Mouse (Mus musculus) hindbrain, embryonic 10.5 days (tissue): Measurements from ENCODE around the gene Krtdap. TPM values are rescaled to one million over a fixed set of nuclear protein-coding genes. Genes with fewer than 3 reads are reported as not detected.
A peak's percentile ranks its signal among the peaks of the same experiment; 100 is the strongest.
"Not testable (repeated sequence)": the region's sequence is repeated elsewhere in the genome, so short reads cannot be mapped to it uniquely, and the experiment has no call there.

ENCODE experiments used
- DNase-seq: peaks from one replicate; pipeline ENCODE4 v3.0.0-alpha.2; 2017; ENCODE audit warnings: low spot score
- H3K27ac ChIP-seq: fragments of 300-500 bp; sonication (generic); 2 replicates; pipeline ENCODE4 v1.5.1; 2016; ENCODE audit warnings: mild to moderate bottlenecking, moderate library complexity
- H3K27me3 ChIP-seq: fragments of 300-500 bp; sonication (generic); 2 replicates; pipeline ENCODE4 v1.6.1; 2016; ENCODE audit warnings: mild to moderate bottlenecking; ENCODE audit not compliant: poor library complexity, insufficient read depth, severe bottlenecking
- H3K36me3 ChIP-seq: fragments of 300-500 bp; sonication (generic); 2 replicates; pipeline ENCODE4 v1.6.1; 2016; ENCODE audit warnings: mild to moderate bottlenecking, moderate library complexity
- H3K4me1 ChIP-seq: fragments of 300-500 bp; sonication (generic); replicated peaks from 2 replicates; pipeline ENCODE4 v1.6.1; 2016; ENCODE audit warnings: mild to moderate bottlenecking
- H3K4me3 ChIP-seq: fragments of 300-500 bp; sonication (generic); 2 replicates; pipeline ENCODE4 v1.5.1; 2016; ENCODE audit warnings: mild to moderate bottlenecking, moderate library complexity
- H3K9me3 ChIP-seq: fragments of 300-500 bp; sonication (generic); 2 replicates; pipeline ENCODE4 v1.6.1; 2016; ENCODE audit warnings: mild to moderate bottlenecking, moderate library complexity
- WGBS: fragments of 180-500 bp; shearing (Covaris S2); methylation state at CpG from one replicate; pipeline ENCODE4 v1.1.7; 2016; 5-methylcytosine and 5-hydroxymethylcytosine counted together
- polyA plus RNA-seq: library from polyadenylated mRNA; unstranded; fragments of >200 nt; fragmentation: Nextera tagmentation; extraction: Ambion mirVana; gene quantifications from 2 replicates; pipeline ENCODE4 v1.2.1, GENCODE M21; 2016

The Krtdap gene
- not detected in 2 replicates for polyA plus RNA-seq

DNA sequence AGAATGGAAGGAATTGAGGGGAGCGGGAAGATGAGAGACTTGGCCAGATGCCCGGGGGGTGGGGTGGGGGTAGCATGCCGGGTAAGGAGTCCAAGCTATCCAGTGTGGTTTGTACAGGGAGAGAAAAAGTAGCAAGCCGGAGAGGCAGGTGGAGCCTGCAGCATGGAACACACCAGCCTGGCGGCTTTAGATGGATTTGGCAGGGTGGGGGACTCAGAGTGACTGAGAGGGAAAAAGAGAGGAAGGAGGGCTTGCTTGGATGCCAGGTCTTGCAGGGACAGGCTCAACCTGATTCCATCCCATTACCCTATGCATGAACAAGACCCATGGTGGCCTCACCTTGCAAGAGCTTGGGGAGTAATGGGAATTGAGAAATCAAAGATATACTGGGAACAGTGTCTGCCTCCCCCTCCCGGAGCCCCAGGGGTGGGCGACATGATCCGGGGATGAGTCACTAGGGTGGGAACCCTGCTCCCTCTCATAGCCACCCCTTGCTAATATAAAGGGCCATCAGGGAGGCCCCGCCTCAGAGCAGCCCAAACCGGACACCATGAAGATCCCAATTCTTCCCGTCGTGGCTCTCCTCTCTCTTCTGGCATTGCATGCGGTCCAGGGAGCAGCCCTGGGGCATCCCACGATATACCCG lies at the start of gene Krtdap:
TSS of gene Krtdap (plus strand) at position 520 of the 646 bp plus-strand sequence.
- Histone ChIP-seq H3K36me3 (no peaks in the 10 kb centered on the region), H3K4me3 (no peak within 1 kb of the TSS), H3K27ac (no peak within 1 kb of the TSS), H3K4me1 (0 out of 2 replicates have a peak, but pooled peaks cover 2% of the 10 kb centered on the region), H3K9me3 (no peaks in the 10 kb centered on the region), H3K27me3 (no peaks in the 10 kb centered on the region)
- DNase-seq = no peak
- WGBS = 51% methylated on average over 15 of the region's 15 CpGs

DNA sequence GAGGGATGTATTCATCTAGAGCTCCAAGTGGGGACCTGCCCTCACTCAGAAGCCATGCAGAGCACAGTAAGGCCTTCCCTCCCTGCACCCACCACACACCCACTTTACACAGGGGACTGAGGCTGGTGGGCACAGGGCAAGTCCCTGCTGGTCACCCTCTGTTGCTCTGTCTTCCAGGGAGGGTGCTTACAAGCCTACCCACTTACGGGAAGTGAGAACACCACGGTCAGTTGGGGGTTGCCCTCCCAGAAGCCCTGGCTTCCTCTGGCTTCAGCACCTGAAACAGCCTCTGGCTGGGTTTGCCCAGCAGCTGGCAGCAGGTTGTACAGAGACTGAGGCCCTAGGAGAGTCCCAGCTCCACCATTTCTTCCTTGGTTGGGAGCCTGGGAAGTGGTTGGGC lies 45.1 kb upstream of the Krtdap start:
- not testable (repeated sequence) for H3K4me3 ChIP-seq, DNase-seq, H3K9me3 ChIP-seq, H3K4me1 ChIP-seq, H3K27me3 ChIP-seq, H3K27ac ChIP-seq
- 81% methylated on average over 2 of the region's 2 CpGs for WGBS
- H3K36me3 ChIP-seq = peaks cover 27% of the 10 kb centered on the region

DNA sequence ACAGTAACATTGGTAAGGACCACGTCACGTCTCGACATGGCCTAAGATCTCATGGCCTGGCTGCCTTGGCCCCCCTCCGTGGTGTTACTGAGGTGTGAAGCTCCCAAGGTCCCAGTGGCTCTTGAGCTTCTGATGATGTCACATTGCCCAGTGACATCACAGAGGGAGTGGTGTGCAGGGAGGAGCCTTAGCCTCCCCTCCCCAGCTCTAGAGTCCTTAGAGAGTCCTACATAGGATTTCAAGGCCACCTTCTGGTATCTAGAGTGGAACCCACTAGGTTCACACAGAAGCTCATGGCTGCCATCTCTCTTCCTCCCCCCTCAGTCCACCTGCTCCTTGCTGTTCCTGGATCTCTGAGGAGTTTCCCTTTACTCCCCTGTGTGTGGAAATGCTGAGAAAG lies 44.1 kb upstream of the Krtdap start, which contains the start of gene Gapdhs:
TSS of gene Gapdhs (minus strand) at position 65 of the 400 bp plus-strand sequence.
- WGBS = 91% methylated on average over 4 of the region's 4 CpGs
- not testable (repeated sequence) for H3K27ac ChIP-seq, DNase-seq, H3K9me3 ChIP-seq, H3K4me3 ChIP-seq, H3K27me3 ChIP-seq, H3K4me1 ChIP-seq
- H3K36me3 ChIP-seq = peaks cover 23% of the 10 kb centered on the region

DNA sequence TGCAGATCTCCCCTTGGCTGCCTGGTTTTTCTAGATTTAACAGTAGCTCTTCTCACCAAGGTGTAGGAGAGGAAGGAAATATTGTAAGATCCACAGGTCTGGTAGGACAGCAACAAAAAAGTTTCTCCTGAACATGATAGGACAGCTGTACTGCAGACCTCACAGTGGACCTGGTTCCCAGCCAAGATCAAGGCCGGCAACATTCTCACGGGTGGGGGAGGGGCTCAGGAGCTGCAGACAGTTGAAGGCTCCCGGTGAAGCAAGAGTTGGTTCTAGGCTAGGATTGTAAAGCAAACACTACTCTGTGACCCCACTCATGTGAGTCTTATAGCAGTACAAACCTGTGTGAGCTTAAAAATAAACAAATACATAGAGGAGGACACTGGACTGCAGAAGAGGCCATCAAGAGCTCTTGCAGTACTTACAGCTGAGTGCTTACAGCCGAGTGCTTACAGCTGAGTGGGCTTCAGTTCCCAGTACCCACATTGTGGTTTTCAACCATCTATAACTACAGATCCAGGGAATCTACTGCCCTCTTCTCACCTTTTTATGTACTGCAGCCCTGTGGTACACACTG lies 43.6 kb upstream of the Krtdap start:
- Histone ChIP-seq H3K4me1 (no peaks in the 10 kb centered on the region), H3K27ac (no peak overlapping the region), H3K4me3 (no peak overlapping the region), H3K9me3 (no peaks in the 10 kb centered on the region), H3K27me3 (no peaks in the 10 kb centered on the region), H3K36me3 (peaks cover 23% of the 10 kb centered on the region)
- DNase-seq = no peak
- 58% methylated on average over 4 of the region's 4 CpGs for WGBS

DNA sequence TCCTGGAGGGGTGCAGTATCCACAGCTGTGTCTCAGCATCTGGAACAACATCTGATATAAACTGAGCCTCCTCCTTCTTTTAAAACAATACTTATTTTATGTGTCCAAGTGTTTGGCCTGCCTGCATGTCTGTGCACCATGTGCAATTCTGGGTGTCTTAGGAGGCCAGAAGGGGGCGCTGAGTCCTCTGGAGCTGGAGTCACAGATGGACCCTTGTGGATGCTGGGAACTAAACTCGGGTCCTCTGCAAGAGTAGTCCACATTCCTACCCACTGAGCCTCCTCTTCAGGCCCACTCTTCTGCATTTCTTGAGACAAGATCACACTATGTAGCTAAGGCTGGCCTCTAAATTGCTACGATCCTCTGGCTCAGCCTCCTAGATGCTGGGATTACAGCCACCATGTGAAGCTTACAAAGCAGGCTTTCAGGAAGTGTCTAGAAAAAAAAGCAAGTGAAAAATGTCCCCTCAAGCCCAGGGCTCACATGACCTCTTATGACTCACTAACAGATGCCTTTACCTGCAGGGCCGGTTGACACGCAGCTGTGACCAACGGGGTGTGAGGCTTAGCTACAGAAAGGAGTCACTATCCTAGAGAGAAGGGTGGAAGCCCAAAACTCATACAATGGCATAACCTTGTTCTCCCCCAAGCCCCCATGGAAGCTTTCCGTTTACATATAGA lies 40.0 kb upstream of the Krtdap start:
- Histone ChIP-seq H3K4me1 (no peaks in the 10 kb centered on the region), H3K4me3 (no peak overlapping the region), H3K27ac (no peak overlapping the region), H3K9me3 (no peaks in the 10 kb centered on the region), H3K27me3 (no peaks in the 10 kb centered on the region), H3K36me3 (peaks cover 16% of the 10 kb centered on the region)
- WGBS = 84% methylated on average over 7 of the region's 7 CpGs
- DNase-seq = no peak

DNA sequence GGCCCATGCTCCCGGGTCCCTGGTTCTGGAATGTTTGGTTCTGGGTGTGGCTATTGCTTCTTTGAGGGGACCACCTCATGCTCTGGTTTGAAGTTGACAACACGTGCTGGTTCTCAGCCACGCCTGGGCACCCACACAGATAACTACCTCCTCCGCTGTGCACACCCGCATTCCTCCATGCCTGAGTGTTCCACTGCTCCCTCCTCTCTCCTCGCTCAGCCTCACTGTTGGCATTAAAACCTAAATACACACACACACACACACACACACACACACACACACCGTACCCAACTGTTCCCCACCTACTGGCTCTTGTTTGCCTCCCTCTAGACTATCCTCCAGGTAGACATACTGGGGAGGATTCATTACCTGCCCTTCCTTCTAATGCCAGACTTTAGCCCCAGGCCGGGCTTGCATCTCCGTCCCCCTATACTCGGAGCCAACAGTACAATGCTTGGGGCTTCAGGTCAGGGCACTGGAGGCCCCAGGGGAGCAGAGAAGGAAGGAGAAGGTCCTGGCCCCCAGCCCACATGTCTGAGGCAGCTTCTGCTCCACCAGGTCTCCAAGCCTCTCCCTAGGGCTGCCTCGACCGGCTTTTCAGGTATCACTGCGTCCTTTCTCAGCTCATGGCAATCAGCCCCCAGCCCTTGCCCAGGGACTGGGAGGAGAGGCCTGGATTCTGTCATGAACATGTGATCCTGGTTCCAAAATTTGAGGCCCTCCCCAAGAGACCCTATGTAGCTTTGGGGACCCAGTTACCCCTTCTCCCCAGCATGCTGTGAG lies 37.7 kb upstream of the Krtdap start:
- Histone ChIP-seq H3K27me3 (no peaks in the 10 kb centered on the region), H3K27ac (0 out of 2 replicates have a peak overlapping the region, but pooled peaks have one; percentile 29), H3K9me3 (peaks cover 12% of the 10 kb centered on the region), H3K4me3 (no peak overlapping the region), H3K4me1 (no peaks in the 10 kb centered on the region), H3K36me3 (peaks cover 23% of the 10 kb centered on the region)
- 85% methylated on average over 13 of the region's 13 CpGs for WGBS
- no peak for DNase-seq

DNA sequence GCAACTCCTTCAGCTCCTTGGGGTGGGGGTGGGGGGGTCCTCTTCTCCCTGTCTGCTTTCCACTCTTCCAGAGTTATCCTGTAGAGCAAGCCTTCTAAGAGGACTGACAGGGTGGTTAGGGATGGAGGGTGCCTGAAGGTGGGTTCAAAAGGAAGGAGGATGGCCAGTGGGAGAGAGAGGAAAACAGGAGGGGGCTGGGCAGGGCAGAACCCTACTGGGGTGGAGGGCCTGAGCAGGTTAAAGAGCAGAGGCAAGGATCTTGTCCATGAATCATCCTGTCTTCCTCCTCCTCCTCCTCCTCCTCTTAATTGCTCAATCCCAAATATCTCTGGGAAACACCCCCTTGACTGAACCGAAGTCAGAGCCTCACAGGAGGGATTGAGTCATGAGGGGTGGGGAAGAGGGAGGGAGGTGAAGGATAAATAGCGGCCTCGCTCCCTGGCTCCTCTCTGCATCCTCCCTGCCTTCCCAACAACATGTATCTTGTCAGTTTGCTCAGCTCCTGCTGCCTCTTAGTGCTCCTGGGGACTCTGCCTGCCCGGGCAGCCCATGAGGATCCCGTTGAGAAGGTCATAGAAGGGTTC lies 36.5 kb upstream of the Krtdap start, which contains the start of gene Sbsn:
TSS of gene Sbsn (plus strand) at position 386 of the 584 bp plus-strand sequence.
- 67% methylated on average over 5 of the region's 5 CpGs for WGBS
- DNase-seq = no peak
- no peak within 1 kb of the TSS for H3K4me3 ChIP-seq
- H3K4me1 ChIP-seq = no peaks in the 10 kb centered on the region
- no peak within 1 kb of the TSS for H3K27ac ChIP-seq
- H3K36me3 ChIP-seq = peaks cover 35% of the 10 kb centered on the region
- H3K27me3 ChIP-seq = no peaks in the 10 kb centered on the region
- H3K9me3 ChIP-seq = peaks cover 14% of the 10 kb centered on the region

DNA sequence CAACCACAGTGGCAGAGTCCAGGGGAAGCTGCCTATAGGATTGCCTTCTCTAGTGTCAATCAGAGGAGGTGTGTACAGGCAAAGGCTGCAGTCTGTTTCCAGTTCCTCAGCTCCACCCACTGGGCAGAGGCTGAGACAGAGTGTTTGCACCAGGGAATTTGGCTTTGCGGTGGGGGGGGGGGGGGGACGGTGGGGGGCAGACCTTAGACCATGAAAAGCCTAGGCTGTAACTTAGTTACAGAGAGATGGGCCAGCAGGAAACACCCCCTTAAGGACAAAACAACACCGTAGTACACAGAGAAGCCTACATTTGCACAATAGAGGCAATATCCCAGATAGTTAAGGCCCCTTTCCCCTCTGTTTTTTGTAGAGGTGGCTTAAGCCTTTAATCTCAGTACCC lies 30.7 kb upstream of the Krtdap start:
- Histone ChIP-seq H3K9me3 (peaks cover 14% of the 10 kb centered on the region), H3K27ac (no peak overlapping the region), H3K27me3 (no peaks in the 10 kb centered on the region), H3K36me3 (peaks cover 25% of the 10 kb centered on the region), H3K4me1 (no peaks in the 10 kb centered on the region; the same call in 1 of the 2 replicates), H3K4me3 (no peak overlapping the region)
- WGBS = 65% methylated on average over 3 of the region's 3 CpGs
- no peak for DNase-seq

DNA sequence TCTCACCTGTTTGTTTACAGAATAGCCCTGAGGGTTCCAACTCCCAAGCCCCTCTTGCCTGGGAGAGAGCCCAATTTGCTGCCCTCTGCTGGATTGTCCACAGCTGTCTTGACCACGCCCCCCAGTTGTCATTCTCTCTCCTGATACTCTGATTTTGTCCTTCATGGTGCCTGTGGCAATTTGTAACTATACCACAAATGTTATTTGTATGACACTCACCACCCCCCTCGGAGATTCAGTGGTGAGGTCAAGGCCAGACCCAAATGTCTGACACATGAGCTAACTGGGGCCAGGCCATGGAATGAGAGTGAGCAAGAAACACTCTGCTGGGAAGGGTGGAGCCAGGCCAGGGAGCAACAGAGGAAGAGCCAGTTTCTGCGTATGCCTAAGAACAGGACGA lies 28.8 kb upstream of the Krtdap start:
- 34% methylated on average over 4 of the region's 4 CpGs for WGBS
- Histone ChIP-seq H3K27ac (no peak overlapping the region), H3K4me1 (no peaks in the 10 kb centered on the region; the same call in 1 of the 2 replicates), H3K4me3 (no peak overlapping the region), H3K27me3 (no peaks in the 10 kb centered on the region), H3K36me3 (peaks cover 25% of the 10 kb centered on the region), H3K9me3 (peaks cover 14% of the 10 kb centered on the region)
- DNase-seq = peak; percentile 30

DNA sequence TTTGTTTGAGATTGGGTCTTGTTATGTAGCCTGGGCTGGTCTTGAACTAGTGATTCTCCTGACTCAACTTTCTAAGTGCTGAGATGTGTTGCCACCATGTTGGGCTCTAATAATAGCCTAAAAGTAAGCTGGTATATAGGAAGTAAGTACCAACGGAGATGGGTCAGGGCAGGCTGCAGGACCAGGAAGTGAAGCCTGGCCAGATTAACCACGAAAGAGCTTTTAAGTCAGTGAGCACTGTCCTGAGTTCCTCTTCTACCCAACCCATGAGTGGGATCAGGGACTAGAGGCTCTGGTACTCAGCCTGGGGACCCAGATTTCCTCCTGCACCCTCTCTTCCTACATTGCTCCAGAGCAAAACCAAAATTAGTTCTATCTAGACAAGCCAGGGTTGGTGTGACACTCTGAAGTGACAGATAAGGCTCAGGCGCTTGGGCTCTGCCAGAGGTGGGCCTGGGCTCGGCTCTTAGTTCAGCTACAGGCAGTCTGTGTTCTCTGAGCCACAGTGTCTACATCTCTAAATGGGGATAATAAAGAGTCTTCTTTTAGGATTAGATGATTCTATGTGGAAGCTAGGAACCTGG lies 25.8 kb upstream of the Krtdap start:
- WGBS = 76% methylated on average over 4 of the region's 4 CpGs
- H3K27ac ChIP-seq = no peak overlapping the region
- no peak overlapping the region for H3K4me3 ChIP-seq
- H3K4me1 ChIP-seq = peaks cover 9% of the 10 kb centered on the region
- H3K9me3 ChIP-seq = no peaks in the 10 kb centered on the region
- DNase-seq = no peak
- no peaks in the 10 kb centered on the region for H3K36me3 ChIP-seq
- no peaks in the 10 kb centered on the region for H3K27me3 ChIP-seq

DNA sequence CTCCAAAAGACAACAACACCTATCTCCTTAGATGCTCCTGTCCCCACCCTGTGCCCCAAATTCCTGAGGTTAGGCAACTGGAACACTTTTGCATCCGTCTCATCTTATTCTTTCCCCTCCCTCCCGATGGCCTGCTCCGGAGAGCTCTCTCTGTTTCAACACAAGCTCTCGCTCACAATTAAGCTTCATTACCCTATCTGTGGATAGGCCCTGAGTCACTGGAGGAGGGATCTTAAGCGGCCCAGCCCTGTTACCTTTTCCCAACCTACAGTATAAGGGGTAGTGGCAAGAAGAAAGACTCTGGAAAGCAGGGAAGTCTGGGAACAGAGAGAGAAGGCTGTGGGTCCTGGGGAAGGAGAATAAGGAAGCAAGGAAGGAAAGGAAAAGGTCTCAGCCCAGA lies 24.2 kb upstream of the Krtdap start, which contains the start of gene Dmkn:
TSS of gene Dmkn (plus strand) at position 301 of the 400 bp plus-strand sequence.
- Histone ChIP-seq H3K4me1 (peaks cover 9% of the 10 kb centered on the region), H3K27me3 (no peaks in the 10 kb centered on the region), H3K36me3 (no peaks in the 10 kb centered on the region), H3K27ac (no peak within 1 kb of the TSS), H3K4me3 (no peak within 1 kb of the TSS), H3K9me3 (no peaks in the 10 kb centered on the region)
- 48% methylated on average over 5 of the region's 5 CpGs for WGBS
- DNase-seq = no peak

DNA sequence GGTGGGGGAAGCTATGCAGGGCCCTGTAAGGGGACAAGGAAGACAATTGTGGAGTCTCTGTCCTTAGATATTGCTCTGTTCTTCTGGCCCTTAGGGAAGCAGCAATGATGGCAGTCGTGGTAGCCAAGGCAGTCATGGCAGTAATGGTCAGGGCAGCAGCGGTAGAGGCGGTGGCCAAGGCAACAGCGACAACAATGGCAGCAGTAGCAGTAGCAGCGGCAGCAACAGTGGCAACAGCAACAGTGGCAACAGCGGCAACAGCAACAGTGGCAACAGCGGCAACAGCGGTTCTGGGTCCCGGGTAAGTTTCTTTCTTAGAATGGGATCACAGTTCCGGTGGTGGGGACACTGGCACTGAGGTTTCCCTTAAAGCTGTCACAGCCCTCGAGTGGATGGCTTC lies 22.5 kb upstream of the Krtdap start:
- no peaks in the 10 kb centered on the region for H3K36me3 ChIP-seq
- no peaks in the 10 kb centered on the region for H3K27me3 ChIP-seq
- peak overlapping the region; percentile 26 for H3K4me3 ChIP-seq
- no peak overlapping the region for H3K27ac ChIP-seq
- no peaks in the 10 kb centered on the region for H3K9me3 ChIP-seq
- 44% methylated on average over 11 of the region's 11 CpGs for WGBS
- H3K4me1 ChIP-seq = peaks cover 9% of the 10 kb centered on the region
- DNase-seq = peak; percentile 15
